Mouse (Mus musculus) gastrocnemius, postnatal 10 days (tissue): ENCODE measurements around the gene Sirt4. TPM values are rescaled to one million over a fixed set of nuclear protein-coding genes. Genes with fewer than 3 reads are reported as not detected.
"Not testable (repeated sequence)": the region's sequence is repeated elsewhere in the genome, so short reads cannot be mapped to it uniquely, and the experiment has no call there.

Experiments
- DNase-seq: peaks from one replicate; pipeline ENCODE4 v3.0.0; 2021; ENCODE audit warnings: mixed read lengths
- total RNA-seq, 2 experiments: library from RNA; stranded (reverse); gene quantifications; 2 replicates each; pipeline ENCODE4 v1.2.3; 2021

Gene Sirt4
- total RNA-seq, 2 experiments from 2014 or later: 12.7 to 16.6 TPM

DNA sequence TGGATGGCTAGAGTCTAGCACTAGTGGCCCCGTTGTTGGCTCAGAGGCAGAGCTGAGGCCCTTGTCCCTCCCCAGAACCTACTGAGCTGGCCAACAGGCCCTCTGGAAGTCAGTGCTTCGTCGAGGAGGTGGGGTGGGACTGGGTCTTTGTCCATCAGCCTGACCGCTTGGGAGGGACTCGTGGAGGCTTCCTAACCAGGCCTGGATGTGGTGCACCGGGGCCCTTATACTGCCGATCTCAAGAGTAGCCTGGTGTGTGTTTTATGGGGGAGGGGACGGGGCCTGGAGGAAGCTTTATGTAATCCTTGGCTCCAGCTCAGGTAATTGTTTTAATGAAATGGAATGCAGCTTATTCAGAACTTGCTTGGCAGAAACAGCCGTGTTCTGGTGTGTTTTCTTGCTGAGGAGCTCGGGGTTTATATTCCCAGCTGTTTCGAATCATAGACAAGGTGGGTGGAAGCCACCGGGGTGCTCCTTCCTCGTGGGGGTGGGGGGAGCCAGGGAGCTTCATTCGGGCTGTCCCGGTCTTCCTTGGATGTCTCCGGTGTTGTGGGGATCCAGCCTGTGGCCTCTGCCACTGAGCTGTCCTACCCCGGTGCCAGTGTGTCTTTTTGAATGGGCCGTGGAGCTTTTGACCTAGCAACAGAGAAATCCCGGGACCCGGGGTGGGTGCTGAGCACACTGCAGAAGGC, 30.5 kb upstream of the Sirt4 start:
- no peak for DNase-seq

DNA sequence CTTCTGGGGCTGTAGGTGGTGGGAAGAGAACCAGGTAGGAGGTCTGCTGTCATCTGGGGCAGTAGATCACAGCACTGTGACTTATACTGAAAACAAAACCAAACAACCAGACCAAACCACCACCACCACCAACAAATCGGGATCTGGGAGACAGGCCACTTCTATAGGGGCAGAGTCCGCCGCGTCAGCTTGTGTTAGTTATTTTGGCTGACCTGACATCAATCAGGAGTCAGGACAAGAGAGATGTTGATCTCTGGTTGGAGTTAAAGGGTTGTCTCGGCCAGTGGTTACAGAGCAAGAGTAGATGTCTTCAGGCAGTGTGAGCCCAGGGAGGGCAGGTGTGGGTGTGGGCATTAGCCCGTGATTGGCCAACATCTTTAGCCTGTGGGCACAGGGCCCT, 29.8 kb upstream of the Sirt4 start:
- no peak for DNase-seq

DNA sequence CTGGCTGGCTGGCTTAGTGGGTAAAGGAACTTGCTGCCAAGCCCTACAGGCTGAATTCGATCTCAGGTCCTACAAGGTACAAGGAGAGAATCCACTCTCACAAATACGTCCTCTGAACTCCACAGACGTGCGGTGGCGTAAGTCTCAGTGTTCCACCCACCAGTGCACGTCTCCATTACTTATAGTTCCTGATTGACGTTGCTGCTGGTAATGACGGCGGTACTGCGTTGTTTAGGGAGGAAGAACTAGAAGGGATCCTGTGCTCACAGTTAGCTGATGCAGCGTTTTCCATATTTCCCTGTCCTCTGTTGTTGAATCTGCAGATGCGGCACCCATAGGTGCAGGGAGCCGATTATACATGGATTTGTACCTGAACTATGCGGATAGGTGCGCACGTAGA, 29.2 kb upstream of the Sirt4 start:
- no peak for DNase-seq

DNA sequence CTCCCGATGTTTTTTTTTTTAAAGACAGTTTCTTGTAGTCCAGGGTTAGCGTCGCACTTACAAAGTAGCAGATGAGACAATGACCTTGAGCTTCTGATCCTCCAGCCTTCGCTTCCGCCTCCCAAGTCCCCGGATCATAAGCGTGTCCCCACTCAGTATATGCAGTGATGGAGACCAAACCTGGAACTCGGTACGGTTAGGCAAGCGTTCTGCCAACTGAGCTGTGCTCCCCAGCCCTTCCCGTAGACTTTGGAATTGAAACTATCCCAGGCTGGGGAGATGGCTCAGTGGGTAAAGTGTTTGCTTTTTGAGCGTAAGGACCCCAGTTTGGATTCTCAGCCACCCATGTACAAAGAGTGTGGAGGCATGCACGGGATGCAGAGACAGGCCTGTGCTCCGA, 28.7 kb upstream of the Sirt4 start:
- DNase-seq: no peak

DNA sequence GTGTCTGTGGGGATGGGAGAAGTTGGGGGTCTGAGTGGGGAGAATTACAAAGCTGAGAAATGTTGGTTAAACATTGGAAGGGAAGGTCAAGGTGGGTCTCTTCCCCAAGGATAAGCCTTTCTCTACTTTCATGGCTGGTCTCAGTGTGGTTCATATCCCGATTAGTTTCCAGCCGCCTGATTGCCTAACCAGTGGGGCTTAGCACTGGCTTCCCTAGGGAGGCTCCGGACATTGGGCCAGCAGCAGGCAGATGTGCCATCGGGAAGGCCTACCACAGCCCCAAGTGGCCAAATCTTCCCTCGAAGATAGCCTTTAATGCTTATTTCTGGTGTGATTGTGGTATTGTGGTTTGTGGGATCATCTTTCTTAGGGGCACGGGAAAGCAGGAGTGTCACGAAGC, 27.9 kb upstream of the Sirt4 start:
- DNase-seq: no peak

DNA sequence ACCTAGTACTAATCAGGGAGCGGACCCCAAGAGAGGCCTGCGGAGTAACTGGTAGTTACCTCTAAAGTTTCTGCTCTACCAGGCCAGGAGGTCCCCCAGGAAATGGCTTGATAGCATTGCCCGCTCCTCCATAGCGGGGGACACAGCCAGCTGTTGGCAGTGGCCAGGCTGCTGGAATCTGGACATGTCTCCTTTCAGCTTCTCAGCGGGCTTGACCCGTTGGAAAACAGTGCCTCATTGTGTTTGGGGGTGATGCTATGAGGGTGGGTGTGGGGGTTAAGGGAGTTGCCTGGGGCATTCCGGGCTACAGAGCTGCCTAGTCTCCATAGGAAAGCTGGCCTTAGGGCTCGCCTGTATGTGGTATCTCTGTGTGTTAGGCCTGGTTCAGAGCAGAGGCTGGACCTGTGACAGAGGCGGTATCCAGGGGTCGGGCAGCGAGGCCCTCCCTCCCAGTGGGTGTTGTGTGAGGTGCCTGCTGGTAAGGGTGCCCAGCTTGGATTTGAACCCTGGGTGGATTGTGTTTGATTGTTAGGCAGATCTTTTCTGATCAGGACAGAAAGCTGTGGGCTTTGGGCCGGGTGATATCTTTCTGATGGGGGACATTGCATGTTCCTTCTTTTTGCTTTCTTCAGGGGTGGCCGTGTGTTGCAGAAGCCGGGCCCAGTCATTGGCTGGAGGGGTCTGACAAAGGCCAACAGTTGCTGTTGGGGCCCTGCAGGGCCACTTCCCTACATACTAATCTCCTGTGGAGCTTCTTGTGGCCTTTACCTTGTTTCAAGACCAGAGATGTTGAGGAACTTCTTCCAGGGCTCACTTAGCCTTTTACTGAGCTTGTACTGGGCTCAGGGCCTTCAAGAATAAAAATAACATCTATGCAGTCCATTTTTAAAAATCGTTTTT, 25.5 kb upstream of the Sirt4 start:
- no peak for DNase-seq

DNA sequence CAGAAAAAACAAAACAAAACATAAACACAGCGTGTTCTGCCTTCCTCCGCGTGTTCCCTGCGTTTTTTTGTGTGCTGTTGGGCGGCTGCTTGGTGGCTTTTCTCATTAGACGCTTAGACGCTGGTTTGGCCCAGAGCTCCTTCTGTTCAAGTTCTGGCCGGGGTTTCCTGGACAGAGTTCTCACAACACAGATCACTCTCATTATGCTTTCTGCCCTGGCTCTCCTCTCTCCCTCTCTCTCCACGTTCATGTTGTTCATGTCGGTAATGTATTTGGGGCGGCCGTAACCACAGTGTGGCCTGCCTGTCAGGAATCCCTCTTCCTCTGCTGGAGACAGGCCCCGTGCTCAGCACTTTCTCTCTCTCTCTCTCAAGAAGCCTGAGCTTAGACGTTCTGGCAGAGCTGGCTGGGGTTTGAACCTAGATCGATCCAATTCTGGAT, 24.8 kb upstream of the Sirt4 start:
- no peak for DNase-seq

DNA sequence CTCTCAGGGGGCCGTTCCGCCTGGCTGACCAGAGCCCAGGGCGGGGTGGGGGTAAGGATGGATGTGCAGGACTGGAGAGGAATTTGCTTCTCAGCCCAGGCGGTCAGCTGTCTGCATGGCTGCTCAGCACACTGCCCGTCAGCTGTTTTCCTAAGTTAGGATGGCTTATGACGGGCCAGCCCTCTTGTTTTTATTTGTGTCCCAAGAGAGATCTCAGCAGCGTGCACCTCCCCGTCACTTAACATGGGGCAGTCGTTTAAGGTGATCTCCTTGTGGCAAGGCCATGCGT, 24.3 kb upstream of the Sirt4 start:
- no peak for DNase-seq

DNA sequence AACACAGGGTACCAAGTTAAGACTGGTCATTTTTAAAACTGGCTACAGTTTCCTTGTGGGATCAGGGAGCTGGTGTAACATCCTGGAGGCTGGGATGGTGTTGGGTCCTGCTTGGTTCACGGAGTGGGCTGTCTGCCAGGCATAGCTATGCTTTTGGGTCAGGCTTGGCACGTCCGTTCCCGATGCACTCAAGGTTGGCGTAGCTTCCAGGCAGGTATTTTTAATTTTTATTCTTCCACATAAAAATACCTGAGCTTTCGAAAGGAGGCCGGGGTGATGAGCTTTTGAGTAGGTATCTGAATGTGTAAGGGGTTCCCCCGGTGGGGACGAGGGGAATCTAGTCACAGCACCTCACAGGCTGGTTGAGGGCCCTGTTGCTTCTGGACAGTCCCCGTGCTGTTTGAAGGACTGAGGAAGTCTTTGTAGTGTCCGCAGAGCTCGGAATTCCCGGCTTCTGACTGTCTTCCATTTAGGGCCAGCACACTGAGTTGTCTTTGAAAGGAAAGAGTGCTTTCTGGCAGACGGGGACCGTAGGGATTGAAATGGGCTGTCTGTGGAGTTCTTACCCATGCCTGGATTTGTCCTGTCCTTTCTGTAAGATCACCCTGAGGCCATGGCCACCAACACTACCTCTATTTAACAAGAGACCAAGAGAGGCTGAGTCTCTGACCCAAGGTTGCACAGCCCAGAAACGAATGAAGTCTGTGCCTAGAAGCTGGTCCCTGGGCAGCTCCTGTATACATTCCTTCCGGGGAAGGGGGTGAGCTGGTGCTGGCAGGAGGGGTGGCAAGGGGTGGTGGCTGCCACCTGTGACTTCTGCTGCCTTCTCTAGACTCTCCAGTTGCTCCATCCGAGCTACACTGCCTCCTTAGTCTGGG, 23.7 kb upstream of the Sirt4 start:
- DNase-seq: no peak

DNA sequence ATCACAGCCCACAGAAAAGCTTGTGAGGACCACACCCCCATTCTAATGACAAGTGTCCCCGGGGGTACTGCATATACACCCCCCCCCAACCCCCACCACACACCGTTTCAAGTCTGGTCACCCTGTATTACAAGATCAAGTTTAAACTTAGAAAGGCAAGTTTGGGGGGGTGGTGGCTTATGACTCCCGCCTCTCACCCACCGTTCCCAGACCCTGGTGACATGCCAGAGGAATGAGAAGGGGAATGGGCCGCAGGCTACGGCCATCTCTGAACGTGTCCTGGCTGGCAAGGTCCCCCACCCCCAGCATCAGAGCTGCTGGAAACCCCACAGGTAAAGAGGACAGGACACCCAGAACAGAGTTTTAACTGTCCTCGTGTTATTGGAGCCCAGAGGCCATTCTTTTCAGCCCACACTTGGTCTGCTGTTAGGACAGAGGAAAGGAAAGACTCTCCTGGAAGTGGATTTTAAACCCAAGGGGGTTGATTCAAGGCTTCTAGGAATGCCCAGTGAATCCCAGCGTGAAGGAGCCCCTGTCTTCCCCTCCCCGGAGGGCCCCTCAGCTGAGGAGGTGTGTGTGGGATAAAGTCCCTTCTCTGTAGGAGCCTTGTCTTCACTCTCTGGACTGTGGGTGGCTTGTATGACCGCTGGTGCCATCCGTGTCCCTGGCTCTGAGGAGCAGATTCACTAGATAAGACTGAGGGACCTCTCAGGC, 22.9 kb upstream of the Sirt4 start:
- DNase-seq: no peak

DNA sequence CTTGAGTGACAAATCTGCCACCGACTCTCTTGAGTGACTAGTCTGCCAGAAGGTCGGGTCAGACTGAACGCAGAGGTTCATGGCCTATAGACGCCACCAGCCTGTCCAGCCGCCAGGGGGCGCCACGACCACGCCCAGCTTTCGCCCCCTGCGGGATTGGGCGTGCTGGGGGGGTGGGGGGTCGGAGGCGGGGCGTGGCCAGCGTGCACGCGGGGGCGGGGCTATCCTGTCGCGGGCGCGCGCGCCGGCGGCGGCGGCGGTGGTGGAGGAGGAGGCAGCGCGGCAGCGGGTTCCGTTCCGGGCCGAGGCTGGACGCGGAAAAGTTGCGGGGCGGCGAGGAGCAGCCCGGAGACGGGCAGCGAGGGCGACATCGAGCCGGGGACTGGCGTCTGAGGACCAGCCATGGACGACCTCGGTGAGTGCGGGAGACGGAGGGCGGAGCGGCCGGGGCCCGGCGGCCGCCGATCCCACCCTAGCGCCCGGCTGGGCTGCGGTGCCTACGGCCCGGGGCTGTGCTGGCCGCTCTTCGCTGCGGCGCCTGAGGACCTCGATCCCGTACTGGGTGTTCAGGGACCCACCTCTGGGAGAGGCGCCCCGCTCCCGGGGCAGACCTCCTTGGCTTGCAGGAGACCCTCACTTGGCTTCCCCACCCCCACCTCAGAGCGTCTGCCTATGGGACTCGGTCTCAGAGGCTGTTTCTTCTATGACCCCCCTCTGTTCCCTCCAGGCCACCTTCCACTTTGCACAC, 22.1 kb upstream of the Sirt4 start, which contains the start of gene Pxn:
TSS of gene Pxn (plus strand) at position 223 of the 748 bp plus-strand sequence.
- DNase-seq: peak; percentile 98

DNA sequence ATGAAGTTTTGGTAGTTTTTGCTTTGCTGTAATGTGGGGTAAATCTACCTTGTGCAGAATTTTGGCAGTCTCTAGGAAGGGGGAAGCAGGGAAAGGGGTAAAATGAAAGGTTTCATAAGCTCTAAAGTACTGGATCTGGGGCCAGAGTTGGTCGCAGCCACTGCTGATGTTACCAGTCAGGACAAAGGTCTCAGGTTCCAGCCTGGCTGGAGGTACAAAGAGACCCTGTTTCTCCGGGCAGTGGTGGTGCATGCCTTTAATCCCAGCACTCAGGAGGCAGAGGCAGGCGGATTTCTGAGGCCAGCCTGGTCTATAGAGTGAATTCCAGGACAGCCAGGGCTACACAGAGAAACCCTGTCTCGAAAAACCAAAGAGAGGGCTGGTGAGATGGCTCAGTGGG, 21.1 kb upstream of the Sirt4 start:
- not testable (repeated sequence) for DNase-seq

DNA sequence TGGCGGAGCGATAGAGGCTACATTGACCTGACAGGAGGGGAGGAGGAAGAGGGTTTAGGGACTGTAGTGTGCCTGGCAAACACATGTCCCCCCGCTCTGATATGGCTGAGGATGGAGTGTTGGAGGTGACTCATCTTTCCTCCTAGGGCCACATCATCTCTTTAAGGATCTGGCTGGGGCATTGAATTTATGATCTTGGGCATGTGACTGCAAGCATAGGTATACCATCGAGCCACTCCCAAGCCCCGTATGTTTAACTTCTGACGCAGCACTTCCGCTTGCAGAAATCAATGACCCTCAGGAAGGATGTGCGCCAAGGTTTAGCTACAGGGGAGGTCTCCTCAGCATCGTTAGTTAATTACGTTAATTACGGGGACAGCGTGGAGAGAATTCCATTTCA, 18.5 kb upstream of the Sirt4 start:
- no peak for DNase-seq

DNA sequence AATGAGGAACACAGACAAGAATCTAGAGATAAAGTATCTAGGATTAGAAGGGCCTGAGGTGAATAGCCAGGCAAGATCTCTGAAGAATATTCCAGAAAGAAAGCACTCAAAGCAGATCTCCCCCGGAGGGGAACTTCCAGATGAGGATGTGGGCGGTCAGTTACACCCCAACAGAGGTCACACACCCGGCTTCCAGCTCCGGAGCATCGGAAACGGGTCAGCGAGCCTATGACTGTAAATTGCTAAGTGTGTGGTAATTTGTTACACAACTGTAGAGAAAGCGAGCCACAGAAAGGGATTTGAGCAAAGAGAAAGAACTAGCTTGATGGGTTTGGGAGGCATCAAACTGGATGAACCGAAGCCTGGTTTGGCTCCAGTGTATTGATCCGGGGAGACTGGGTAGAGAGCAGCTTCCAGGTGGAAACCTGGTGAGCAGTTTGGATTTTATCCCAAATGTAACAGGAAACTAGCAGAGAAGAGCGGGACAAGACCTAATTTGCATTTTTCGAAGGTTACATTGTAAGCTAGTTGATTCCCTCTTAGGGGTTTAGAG, 15.9 kb upstream of the Sirt4 start:
- no peak for DNase-seq

DNA sequence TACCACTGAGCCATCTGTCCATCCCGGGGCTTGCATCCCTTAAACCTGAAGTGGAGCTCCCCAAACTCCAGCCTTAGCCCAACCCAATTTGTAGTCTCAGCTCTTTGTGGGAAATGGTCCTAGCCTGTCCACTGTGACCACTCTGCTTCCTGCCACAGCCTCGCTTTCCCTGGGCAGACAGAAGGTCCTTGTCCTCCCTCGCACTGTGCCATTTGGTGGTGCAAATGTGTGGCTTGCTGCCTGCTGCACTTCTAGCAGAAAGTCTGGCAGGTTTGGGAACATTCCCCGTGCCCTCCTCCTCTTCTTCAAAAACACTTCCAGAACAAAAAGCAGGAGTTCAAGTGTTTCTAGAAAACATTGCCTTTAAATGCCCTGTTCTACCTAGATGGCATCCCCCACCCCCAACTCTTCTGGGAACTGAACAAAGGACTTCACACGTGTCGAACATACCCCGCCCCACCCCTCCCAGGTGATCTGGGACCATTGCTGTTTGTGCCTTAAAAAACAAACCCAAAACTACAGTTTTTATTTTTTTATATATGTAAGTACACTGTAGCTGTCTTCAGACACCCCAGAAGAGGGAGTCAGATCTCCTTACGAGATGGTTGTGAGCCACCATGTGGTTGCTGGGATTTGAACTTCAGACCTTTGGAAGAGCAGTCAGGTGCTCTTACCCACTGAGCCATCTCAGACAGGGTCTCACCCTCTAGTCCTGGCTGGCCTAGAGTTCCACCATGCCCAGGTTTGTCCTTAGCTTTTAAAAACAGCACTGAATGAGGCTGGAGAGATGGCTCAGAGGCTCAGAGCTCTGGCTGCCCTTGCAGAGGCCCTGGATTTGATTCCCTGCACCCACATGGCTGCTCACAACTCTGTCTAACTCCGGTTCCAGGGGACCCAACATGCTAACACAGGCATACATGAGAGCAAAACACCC, 14.0 kb upstream of the Sirt4 start:
- DNase-seq: no peak

DNA sequence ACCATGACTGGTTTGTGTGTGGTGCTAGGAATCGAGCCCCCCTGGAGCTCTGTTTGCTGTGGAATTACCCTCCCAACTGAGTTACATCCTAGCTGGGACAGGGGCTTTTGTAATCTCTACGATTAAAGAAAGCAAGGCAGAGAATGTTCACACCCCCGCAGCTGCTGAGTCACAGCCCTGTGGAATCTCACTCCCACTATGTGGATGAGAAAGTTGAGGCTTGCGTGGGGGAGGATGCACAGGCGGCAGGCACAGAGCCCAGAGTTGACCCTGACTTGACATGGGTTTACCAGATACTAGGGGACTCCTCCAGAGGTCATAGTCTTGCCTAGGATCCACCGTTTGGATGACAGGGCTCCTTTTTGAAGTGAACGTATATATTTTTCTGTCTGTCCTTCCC, 12.5 kb upstream of the Sirt4 start:
- no peak for DNase-seq

DNA sequence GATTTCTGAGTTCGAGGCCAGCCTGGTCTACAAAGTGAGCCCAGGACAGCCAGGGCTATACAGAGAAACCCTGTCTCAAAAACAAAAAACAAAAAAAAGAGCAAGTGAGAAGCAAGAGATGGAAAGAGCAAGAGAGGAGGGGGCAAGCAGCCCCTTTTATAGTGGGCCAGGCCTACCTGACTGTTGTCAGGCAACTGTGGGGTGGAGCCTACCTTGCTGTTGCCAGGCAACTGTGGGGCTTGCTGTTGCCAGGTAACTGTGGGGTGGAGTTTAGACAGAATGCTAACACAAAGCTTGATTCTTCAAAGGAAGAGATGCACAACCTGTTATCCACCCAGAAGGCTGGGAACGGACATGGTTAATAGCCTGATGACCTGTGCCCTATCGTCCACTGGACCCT, 11.1 kb upstream of the Sirt4 start:
- not testable (repeated sequence) for DNase-seq

DNA sequence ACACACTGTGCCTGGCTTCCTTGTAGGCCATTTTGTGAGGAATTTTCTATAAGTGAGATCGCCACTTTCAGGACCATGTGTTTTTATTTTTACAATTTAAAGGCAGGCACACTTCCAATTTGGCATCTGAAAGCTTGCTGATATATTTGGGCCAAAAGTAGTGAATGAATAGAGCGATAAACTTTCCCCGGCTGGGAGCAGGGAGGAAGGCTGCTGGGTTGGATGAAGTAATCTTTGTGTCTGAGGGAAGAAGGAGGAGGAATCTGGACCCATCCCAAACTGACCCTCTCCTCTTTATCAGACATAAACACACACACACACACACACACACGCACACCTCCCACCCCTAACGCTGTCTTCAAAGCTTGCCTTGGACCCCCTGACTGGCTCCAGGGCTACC, 8.9 kb upstream of the Sirt4 start:
- DNase-seq: no peak

DNA sequence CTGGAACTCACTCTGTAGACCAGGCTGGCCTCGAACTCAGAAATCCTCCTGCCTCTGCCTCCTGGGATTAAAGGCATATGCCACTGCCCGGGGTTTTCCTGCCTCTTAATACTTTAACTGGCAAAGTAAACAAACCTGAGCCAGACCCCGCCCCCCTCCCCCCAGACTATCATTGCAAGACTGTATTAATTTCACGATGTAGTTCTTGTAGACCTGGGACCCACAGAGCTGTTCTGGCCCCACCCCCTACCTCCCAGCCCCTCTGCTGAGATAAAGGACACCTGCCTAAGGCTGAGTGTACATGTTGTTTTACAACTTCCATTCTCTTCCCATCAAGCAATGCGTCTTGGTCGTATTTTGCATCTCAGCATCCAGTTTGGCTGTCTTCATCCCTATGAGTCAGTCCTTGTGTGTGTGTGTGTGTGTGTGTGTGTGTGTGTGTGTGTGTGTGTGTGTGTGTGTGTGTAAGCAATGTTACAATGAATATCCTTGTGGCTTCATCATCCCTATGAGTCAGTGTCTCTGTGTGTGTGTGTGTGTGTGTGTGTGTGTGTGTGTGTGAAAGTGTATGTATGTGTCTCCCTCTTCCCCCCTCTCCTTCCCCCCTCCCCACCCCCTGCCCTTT, 8.3 kb upstream of the Sirt4 start:
- no peak for DNase-seq
